Mouse (Mus musculus) MEL (cell line): ENCODE data around the gene Cntnap2.

Experiments used
- CTCF ChIP-seq, 3 experiments: IDR thresholded peaks in 2 of 3; conservative IDR thresholded peaks in 1 of 3; 2 replicates each; pipeline ENCODE4 v1.5.1; 2011 to 2012; ENCODE audit warnings: low read length in 3 of 3, low read depth in 2 of 3, mild to moderate bottlenecking in 2 of 3, improper control_type of control experiment in 1 of 3, inconsistent platforms in 1 of 3, mixed read lengths in 1 of 3, moderate library complexity in 1 of 3; ENCODE audit not compliant: control insufficient read depth in 1 of 3, insufficient read depth in 1 of 3, poor library complexity in 1 of 3, severe bottlenecking in 1 of 3
- EP300 ChIP-seq, 2 experiments: IDR thresholded peaks; 2 replicates each; pipeline ENCODE4 v1.6.1; 2011; ENCODE audit warnings: improper control_type of control experiment in 2 of 2, low read length in 2 of 2, low read depth in 1 of 2, mild to moderate bottlenecking in 1 of 2
- ZMIZ1 ChIP-seq: IDR thresholded peaks from 2 replicates; pipeline ENCODE4 v1.6.1; 2012; ENCODE audit warnings: low read depth, mild to moderate bottlenecking, inconsistent platforms, low read length, improper control_type of control experiment, moderate library complexity

DNA sequence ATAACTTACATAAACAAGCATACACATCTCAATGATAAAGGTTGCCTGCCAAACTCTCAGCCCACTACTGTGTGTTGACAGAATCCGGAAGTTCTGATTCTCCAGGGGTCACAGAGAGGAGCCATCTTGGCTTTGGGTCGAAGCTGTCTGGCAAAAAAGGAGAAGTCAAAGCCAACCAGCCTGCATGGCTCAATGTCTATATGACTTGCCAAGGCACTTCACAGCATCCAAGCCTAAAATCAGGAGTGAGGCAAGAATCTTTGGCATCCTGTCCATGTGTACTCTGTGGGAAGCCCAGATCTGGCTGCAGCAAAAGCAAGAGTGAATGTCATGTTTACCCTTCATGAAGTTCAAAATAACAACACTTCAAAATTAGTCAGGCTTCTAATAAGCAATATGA lies 1913.5 kb downstream of the Cntnap2 start:
- TF ChIP-seq ZMIZ1 (no peak), EP300 (IDR thresholded peaks at IDR 0.05; ENCODE audit: low read depth in 1 of 2, low read length in 2 of 2) (no peak), CTCF (IDR thresholded peaks at IDR 0.05 in 2 of 3, conservative IDR thresholded peaks at IDR 0.05 in 1 of 3; ENCODE audit: control insufficient read depth in 1 of 3, insufficient read depth in 1 of 3, low read depth in 2 of 3, low read length in 3 of 3, poor library complexity in 1 of 3, severe bottlenecking in 1 of 3) (no peak)
